Mouse (Mus musculus) midbrain, embryonic 12.5 days (tissue): ENCODE measurements at regions not wholly inside any gene's neighbourhood (a gene's known extent, or its start where the extent isn't known, plus 50 kb on each side); places are given as distances from the start of the nearest gene placed in this dataset.

Source experiments
- ATAC-seq: fragments of 200-750 bp; cut with Nextera tagmentation; 2 replicates; pipeline ENCODE4 v1.8.0; 2017; ENCODE audit warnings: low read depth, moderate TSS enrichment, moderate library complexity; ENCODE audit not compliant: low FRiP score
- H3K27ac ChIP-seq: fragments of 300-500 bp; sonication (generic); replicated peaks from 2 replicates; pipeline ENCODE4 v1.5.1; 2016; ENCODE audit warnings: mild to moderate bottlenecking
- H3K27me3 ChIP-seq: fragments of 300-500 bp; sonication (generic); 2 replicates; pipeline ENCODE4 v1.6.1; 2016; ENCODE audit warnings: mild to moderate bottlenecking
- H3K36me3 ChIP-seq: fragments of 300-500 bp; sonication (generic); 2 replicates; pipeline ENCODE4 v1.6.1; 2016
- H3K4me1 ChIP-seq: fragments of 300-500 bp; sonication (generic); 2 replicates; pipeline ENCODE4 v1.6.1; 2016
- H3K4me2 ChIP-seq: fragments of 300-500 bp; sonication (generic); replicated peaks from 2 replicates; pipeline ENCODE4 v1.6.1; 2016; ENCODE audit warnings: mild to moderate bottlenecking, moderate library complexity
- H3K4me3 ChIP-seq: fragments of 300-500 bp; sonication (generic); 2 replicates; pipeline ENCODE4 v1.5.1; 2016; ENCODE audit warnings: mild to moderate bottlenecking
- H3K9ac ChIP-seq: fragments of 300-500 bp; sonication (generic); replicated peaks from 2 replicates; pipeline ENCODE4 v1.6.1; 2016; ENCODE audit warnings: mild to moderate bottlenecking, moderate library complexity
- H3K9me3 ChIP-seq: fragments of 300-500 bp; sonication (generic); 2 replicates; pipeline ENCODE4 v1.6.1; 2016; ENCODE audit warnings: mild to moderate bottlenecking
- WGBS: fragments of 180-500 bp; shearing (Covaris S2); methylation state at CpG from one replicate; pipeline ENCODE4 v1.1.7; 2016; 5-methylcytosine and 5-hydroxymethylcytosine counted together

DNA sequence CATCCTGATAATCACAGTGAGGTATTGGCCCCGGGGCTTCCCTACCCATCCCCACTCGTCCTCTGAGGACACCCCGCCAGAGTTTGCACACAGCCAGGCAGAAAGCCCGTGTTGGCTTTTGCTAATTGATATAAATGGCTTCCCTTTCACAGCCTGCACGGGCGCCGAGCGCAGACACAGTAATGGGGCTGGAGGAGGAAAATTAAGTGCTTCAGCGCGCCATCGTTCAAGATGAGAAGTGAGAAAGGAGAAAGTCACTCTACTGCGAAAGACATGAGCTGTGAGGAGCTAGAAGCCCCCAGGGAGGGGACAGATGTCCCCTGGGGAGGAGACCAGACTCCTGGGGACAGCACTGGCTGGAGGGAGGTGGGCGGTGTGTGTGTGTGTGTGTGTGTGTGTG is 239.2 kb upstream of the Sulf2 start:
- no peaks in the 10 kb centered on the region for H3K9me3 ChIP-seq
- no peak overlapping the region for H3K4me3 ChIP-seq
- no peaks in the 10 kb centered on the region for H3K36me3 ChIP-seq
- 60% methylated on average over 13 of the region's 13 CpGs for WGBS
- ATAC-seq = no peak
- H3K27me3 ChIP-seq = peaks cover 25% of the 10 kb centered on the region; the same call in 1 of the 2 replicates
- H3K27ac ChIP-seq = 0 out of 2 replicates have a peak overlapping the region, but pooled peaks have one; percentile 16
- peaks cover 26% of the 10 kb centered on the region for H3K4me1 ChIP-seq
- H3K4me2 ChIP-seq = no peak overlapping the region
- H3K9ac ChIP-seq = no peak overlapping the region

- Histone ChIP-seq H3K4me1 (peaks cover 37% of the 10 kb centered on the region), H3K9ac (no peak overlapping the region), H3K4me3 (no peak overlapping the region), H3K4me2 (no peak overlapping the region), H3K27ac (no peak overlapping the region), H3K9me3 (no peaks in the 10 kb centered on the region), H3K36me3 (no peaks in the 10 kb centered on the region), H3K27me3 (peaks cover 24% of the 10 kb centered on the region; the same call in 1 of the 2 replicates)
- 42% methylated on average over 5 of the region's 5 CpGs for WGBS
- no peak for ATAC-seq
Measured at GRCm38 (mm10) chr2:166391176-166391575, 235.7 kb upstream of the Sulf2 start.

DNA sequence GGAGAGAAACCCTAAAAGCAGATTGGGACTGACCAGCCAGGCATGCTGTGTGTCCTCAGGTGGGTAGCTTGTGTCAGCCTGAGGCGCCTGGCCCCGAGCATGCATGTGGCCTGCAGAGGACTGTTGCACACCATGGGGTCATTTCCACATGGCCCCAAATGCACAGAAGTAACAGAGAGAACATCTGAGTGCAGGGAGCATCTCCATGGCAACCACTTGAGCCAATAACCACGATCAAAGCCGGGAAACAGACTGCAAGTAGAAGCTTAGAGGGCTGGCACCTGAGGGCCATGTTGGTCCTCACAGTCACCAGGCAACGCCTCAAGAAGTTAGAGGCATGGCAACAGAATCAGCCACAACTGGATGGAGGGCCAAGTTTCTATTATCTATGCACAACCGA is 232.6 kb upstream of the Sulf2 start:
- Histone ChIP-seq H3K9me3 (no peaks in the 10 kb centered on the region), H3K36me3 (no peaks in the 10 kb centered on the region), H3K9ac (no peak overlapping the region), H3K4me1 (peaks cover 41% of the 10 kb centered on the region), H3K27ac (no peak overlapping the region), H3K27me3 (peaks cover 21% of the 10 kb centered on the region; the same call in 1 of the 2 replicates), H3K4me2 (no peak overlapping the region), H3K4me3 (no peak overlapping the region)
- 18% methylated on average over 6 of the region's 6 CpGs for WGBS
- ATAC-seq = no peak

- peaks cover 43% of the 10 kb centered on the region for H3K4me1 ChIP-seq
Measured at GRCm38 (mm10) chr2:166386817-166387216, 231.4 kb upstream of the Sulf2 start.

GRCm38 (mm10) chr2:166384583-166384982 is 229.1 kb upstream of the Sulf2 start:
- Histone ChIP-seq H3K27ac (peak overlapping the region; percentile 75), H3K9ac (no peak overlapping the region)
- peak; percentile 47; the same call in 1 of the 2 replicates for ATAC-seq

More at GRCm38 (mm10) chr2:166386817-166387216, 231.4 kb upstream of the Sulf2 start:
- no peak for ATAC-seq
- Histone ChIP-seq H3K36me3 (no peaks in the 10 kb centered on the region), H3K4me3 (no peak overlapping the region), H3K9me3 (no peaks in the 10 kb centered on the region), H3K27me3 (peaks cover 15% of the 10 kb centered on the region), H3K9ac (no peak overlapping the region), H3K4me2 (no peak overlapping the region), H3K27ac (no peak overlapping the region)
- 78% methylated on average over 5 of the region's 5 CpGs for WGBS

GRCm38 (mm10) chr2:166383356-166383755 is 227.9 kb upstream of the Sulf2 start:
- no peak overlapping the region for H3K27ac ChIP-seq
- WGBS = 86% methylated on average over 5 of the region's 5 CpGs
- ATAC-seq = no peak

More at GRCm38 (mm10) chr2:166384583-166384982, 229.1 kb upstream of the Sulf2 start:
- H3K9me3 ChIP-seq = no peaks in the 10 kb centered on the region
- H3K36me3 ChIP-seq = no peaks in the 10 kb centered on the region
- H3K4me2 ChIP-seq = no peak overlapping the region
- H3K4me1 ChIP-seq = peaks cover 39% of the 10 kb centered on the region
- WGBS = 22% methylated on average over 6 of the region's 6 CpGs
- H3K4me3 ChIP-seq = no peak overlapping the region
- H3K27me3 ChIP-seq = peaks cover 24% of the 10 kb centered on the region

DNA sequence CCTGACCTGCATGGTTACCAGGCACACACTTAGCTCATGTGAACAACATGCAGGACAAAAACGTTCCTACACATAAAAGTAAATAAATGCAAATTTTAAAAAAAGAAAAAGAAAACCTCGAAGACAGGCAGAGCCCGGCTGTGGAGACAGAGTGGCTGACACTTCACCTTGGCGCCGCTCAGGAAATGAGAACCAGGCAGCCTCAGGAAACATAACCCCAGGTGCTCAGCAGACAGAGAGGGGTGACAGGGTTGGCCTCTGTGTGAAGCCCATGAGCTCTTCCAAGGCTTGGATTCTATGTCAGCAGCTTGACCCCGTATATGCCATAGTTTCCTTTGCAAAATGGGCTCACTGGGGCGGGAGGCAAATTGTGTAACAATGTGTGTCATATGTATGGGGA is 226.7 kb upstream of the Sulf2 start:
- WGBS = 83% methylated on average over 7 of the region's 7 CpGs
- H3K4me1 ChIP-seq = peaks cover 38% of the 10 kb centered on the region

More at GRCm38 (mm10) chr2:166383356-166383755, 227.9 kb upstream of the Sulf2 start:
- Histone ChIP-seq H3K4me3 (no peak overlapping the region), H3K36me3 (no peaks in the 10 kb centered on the region), H3K9ac (no peak overlapping the region), H3K4me1 (peaks cover 38% of the 10 kb centered on the region), H3K4me2 (no peak overlapping the region), H3K9me3 (no peaks in the 10 kb centered on the region), H3K27me3 (peaks cover 30% of the 10 kb centered on the region)

GRCm38 (mm10) chr2:166380854-166381253 is 225.4 kb upstream of the Sulf2 start:
- Histone ChIP-seq H3K36me3 (no peaks in the 10 kb centered on the region), H3K4me1 (peaks cover 40% of the 10 kb centered on the region), H3K27me3 (peaks cover 32% of the 10 kb centered on the region), H3K4me2 (no peak overlapping the region), H3K9ac (no peak overlapping the region), H3K4me3 (no peak overlapping the region), H3K27ac (no peak overlapping the region), H3K9me3 (no peaks in the 10 kb centered on the region)
- WGBS = 90% methylated on average over 9 of the region's 9 CpGs
- ATAC-seq = no peak

More for the DNA sequence above, 226.7 kb upstream of the Sulf2 start:
- no peak for ATAC-seq
- no peak overlapping the region for H3K4me2 ChIP-seq
- no peak overlapping the region for H3K27ac ChIP-seq
- no peak overlapping the region for H3K9ac ChIP-seq
- H3K27me3 ChIP-seq = peaks cover 33% of the 10 kb centered on the region
- no peaks in the 10 kb centered on the region for H3K36me3 ChIP-seq
- no peak overlapping the region for H3K4me3 ChIP-seq
- H3K9me3 ChIP-seq = no peaks in the 10 kb centered on the region

- H3K27ac ChIP-seq = no peak overlapping the region
- ATAC-seq = no peak
- H3K27me3 ChIP-seq = peaks cover 27% of the 10 kb centered on the region
- peaks cover 21% of the 10 kb centered on the region for H3K4me1 ChIP-seq
- no peaks in the 10 kb centered on the region for H3K36me3 ChIP-seq
- no peak overlapping the region for H3K9ac ChIP-seq
- H3K4me2 ChIP-seq = no peak overlapping the region
- H3K9me3 ChIP-seq = no peaks in the 10 kb centered on the region
- no peak overlapping the region for H3K4me3 ChIP-seq
- 65% methylated on average over 3 of the region's 3 CpGs for WGBS
Measured at GRCm38 (mm10) chr2:166378325-166378724, 222.9 kb upstream of the Sulf2 start.

GRCm38 (mm10) chr2:166377329-166377728 is 221.9 kb upstream of the Sulf2 start:
- no peaks in the 10 kb centered on the region for H3K9me3 ChIP-seq
- peak; percentile 80 for ATAC-seq
- peaks cover 18% of the 10 kb centered on the region for H3K4me1 ChIP-seq
- H3K4me3 ChIP-seq = no peak overlapping the region
- peaks cover 25% of the 10 kb centered on the region for H3K27me3 ChIP-seq
- peak overlapping the region; percentile 56 for H3K27ac ChIP-seq
- H3K36me3 ChIP-seq = no peaks in the 10 kb centered on the region
- H3K9ac ChIP-seq = no peak overlapping the region
- WGBS = 16% methylated on average over 3 of the region's 3 CpGs
- H3K4me2 ChIP-seq = no peak overlapping the region

- H3K4me2 ChIP-seq = no peak overlapping the region
- no peaks in the 10 kb centered on the region for H3K9me3 ChIP-seq
- no peak for ATAC-seq
- H3K36me3 ChIP-seq = no peaks in the 10 kb centered on the region
- H3K4me1 ChIP-seq = peaks cover 18% of the 10 kb centered on the region
- peaks cover 14% of the 10 kb centered on the region for H3K27me3 ChIP-seq
- H3K27ac ChIP-seq = no peak overlapping the region
- H3K9ac ChIP-seq = no peak overlapping the region
- WGBS = 82% methylated on average over 12 of the region's 12 CpGs
- no peak overlapping the region for H3K4me3 ChIP-seq
Measured at GRCm38 (mm10) chr2:166375639-166376038, 220.2 kb upstream of the Sulf2 start.

GRCm38 (mm10) chr2:166370776-166371175 is 215.3 kb upstream of the Sulf2 start:
- WGBS = 85% methylated on average over 6 of the region's 6 CpGs
- no peak overlapping the region for H3K4me3 ChIP-seq
- H3K4me1 ChIP-seq = no peaks in the 10 kb centered on the region
- no peaks in the 10 kb centered on the region for H3K36me3 ChIP-seq
- no peak overlapping the region for H3K4me2 ChIP-seq
- H3K9me3 ChIP-seq = no peaks in the 10 kb centered on the region
- H3K9ac ChIP-seq = no peak overlapping the region
- ATAC-seq = no peak
- peaks cover 8% of the 10 kb centered on the region; the same call in 1 of the 2 replicates for H3K27me3 ChIP-seq
- no peak overlapping the region for H3K27ac ChIP-seq

GRCm38 (mm10) chr2:166361645-166362044 is 206.2 kb upstream of the Sulf2 start:
- no peak for ATAC-seq
- Histone ChIP-seq H3K9me3 (no peaks in the 10 kb centered on the region), H3K27ac (no peak overlapping the region), H3K4me3 (no peak overlapping the region), H3K4me2 (no peak overlapping the region), H3K9ac (no peak overlapping the region), H3K27me3 (peaks cover 56% of the 10 kb centered on the region), H3K4me1 (peaks cover 19% of the 10 kb centered on the region), H3K36me3 (no peaks in the 10 kb centered on the region)
- 88% methylated on average over 6 of the region's 6 CpGs for WGBS
